22 mouse cellular contexts compared by ENCODE assay signal in the genomic region with DNA sequence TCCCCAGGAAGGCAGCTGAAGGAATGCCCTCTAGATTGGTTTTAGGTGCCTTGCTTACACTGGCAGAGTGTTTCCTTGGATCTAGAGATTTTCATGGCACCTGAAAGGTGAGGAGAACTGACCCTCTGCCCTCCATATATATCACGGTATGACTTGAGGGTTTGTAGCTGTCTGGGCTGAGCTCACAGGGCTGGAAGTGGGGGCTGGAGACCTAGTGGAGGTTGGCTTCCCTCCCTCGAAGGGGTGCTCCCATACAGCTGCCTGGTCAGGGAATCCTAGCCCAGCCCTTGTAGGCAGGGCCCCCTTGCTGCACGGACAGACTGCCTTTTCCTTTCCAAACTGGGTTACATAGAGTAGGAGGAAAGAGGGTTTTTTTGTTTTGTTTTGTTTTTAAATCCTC. TPM values are rescaled to one million over a fixed set of nuclear protein-coding genes. Genes with fewer than 3 reads are reported as not detected.
DNase-seq lines count a peak whose midpoint lies in the region; ATAC-seq and TF ChIP-seq lines count a peak whose summit lies in the region.
"Had no signal": no experiment of that assay in that cellular context is flagged by ENCODE, and none has a peak within 500 bp of the region (broad histone marks: within the 10 kb centered on the region; RNA-seq: fewer than 3 reads in every experiment).

No protein-coding gene starts in this region.

- no peak overlapping the region for H3K4me2 ChIP-seq in heart, embryonic 13.5 days
- H3K4me2 ChIP-seq in intestine, embryonic 16.5 days (ENCODE audit: low read depth, low read length): no peak overlapping the region
- H3K4me2 ChIP-seq in intestine, postnatal 0 days (replicated peaks; ENCODE audit: low read depth): no peak overlapping the region
- no peak overlapping the region for H3K4me2 ChIP-seq in midbrain, embryonic 12.5 days (replicated peaks)
- H3K4me2 ChIP-seq in midbrain, postnatal 0 days (ENCODE audit: low read depth, low read length, poor library complexity, severe bottlenecking): no peak overlapping the region
- H3K4me2 ChIP-seq: limb, embryonic 12.5 days had no signal

- no peak for DNase-seq in heart, adult 8-10 months (ENCODE audit: low spot score)
- no peak for DNase-seq in midbrain, postnatal 0 days (ENCODE audit: low spot score)
- DNase-seq in thymus, postnatal 4 days: no peak
- DNase-seq: adrenal gland, postnatal 25 days; B cell, adult 2 months; cerebellum, adult 11 months; cerebellum, postnatal 14 days; gastrocnemius, adult 2 months; heart, adult 2 months; kidney, adult 9 months; midbrain, embryonic 14.5 days; right cerebral cortex, postnatal 14 days; spleen, adult 18-20 months had no signal

- peaks cover 85% of the 10 kb centered on the region for H3K4me1 ChIP-seq in heart, embryonic 13.5 days
- peaks cover 17% of the 10 kb centered on the region for H3K4me1 ChIP-seq in intestine, embryonic 16.5 days (ENCODE audit: control insufficient read depth, insufficient read depth, low read length)
- H3K4me1 ChIP-seq in intestine, postnatal 0 days (replicated peaks; ENCODE audit: control insufficient read depth, insufficient read depth, low read length): peaks cover 5% of the 10 kb centered on the region
- H3K4me1 ChIP-seq in midbrain, embryonic 12.5 days: peaks cover 87% of the 10 kb centered on the region
- H3K4me1 ChIP-seq in midbrain, postnatal 0 days (ENCODE audit: insufficient read depth, low read length): no peaks in the 10 kb centered on the region

- H3K36me3 ChIP-seq in heart, embryonic 13.5 days: peaks cover 54% of the 10 kb centered on the region
- H3K36me3 ChIP-seq in intestine, embryonic 16.5 days (ENCODE audit: control insufficient read depth, insufficient read depth, low read length): no peaks in the 10 kb centered on the region
- H3K36me3 ChIP-seq in intestine, postnatal 0 days (ENCODE audit: control insufficient read depth, insufficient read depth): peaks cover 7% of the 10 kb centered on the region; the same call in 1 of the 2 replicates
- peaks cover 4% of the 10 kb centered on the region; the same call in 1 of the 2 replicates for H3K36me3 ChIP-seq in midbrain, embryonic 12.5 days
- H3K36me3 ChIP-seq in midbrain, postnatal 0 days (ENCODE audit: insufficient read depth, low read length): no peaks in the 10 kb centered on the region
- H3K36me3 ChIP-seq: limb, embryonic 12.5 days had no signal

- H3K9ac ChIP-seq in heart, embryonic 13.5 days: peak overlapping the region; percentile 40
- no peak overlapping the region for H3K9ac ChIP-seq in intestine, embryonic 16.5 days (ENCODE audit: low read depth, low read length)
- no peak overlapping the region for H3K9ac ChIP-seq in intestine, postnatal 0 days (ENCODE audit: low read depth, low read length)
- H3K9ac ChIP-seq in midbrain, embryonic 12.5 days (replicated peaks): no peak overlapping the region
- H3K9ac ChIP-seq in midbrain, postnatal 0 days (replicated peaks; ENCODE audit: low read length, poor library complexity, severe bottlenecking): no peak overlapping the region
- H3K9ac ChIP-seq: limb, embryonic 12.5 days; liver, embryonic 14.5 days had no signal

- no peaks in the 10 kb centered on the region for H3K9me3 ChIP-seq in heart, embryonic 13.5 days
- H3K9me3 ChIP-seq in intestine, embryonic 16.5 days (ENCODE audit: control insufficient read depth, low read length): no peaks in the 10 kb centered on the region
- no peaks in the 10 kb centered on the region for H3K9me3 ChIP-seq in intestine, postnatal 0 days (ENCODE audit: control insufficient read depth)
- H3K9me3 ChIP-seq in midbrain, embryonic 12.5 days: no peaks in the 10 kb centered on the region
- no peaks in the 10 kb centered on the region for H3K9me3 ChIP-seq in midbrain, postnatal 0 days (ENCODE audit: low read length)
- H3K9me3 ChIP-seq: limb, embryonic 12.5 days had no signal

- no peak for ATAC-seq in heart, embryonic 13.5 days (ENCODE audit: extremely low read depth, insufficient number of reproducible peaks, low FRiP score, low TSS enrichment)
- no peak for ATAC-seq in intestine, embryonic 16.5 days
- ATAC-seq in intestine, postnatal 0 days: no peak
- no peak for ATAC-seq in midbrain, embryonic 12.5 days (ENCODE audit: low FRiP score, low read depth)
- ATAC-seq in midbrain, postnatal 0 days (ENCODE audit: low FRiP score): no peak
- ATAC-seq: hindbrain, embryonic 16.5 days had no signal

- H3K27me3 ChIP-seq in heart, embryonic 13.5 days (replicated peaks): no peaks in the 10 kb centered on the region
- no peaks in the 10 kb centered on the region for H3K27me3 ChIP-seq in intestine, embryonic 16.5 days (replicated peaks; ENCODE audit: control insufficient read depth, insufficient read depth, low read length)
- no peaks in the 10 kb centered on the region for H3K27me3 ChIP-seq in intestine, postnatal 0 days (replicated peaks; ENCODE audit: control insufficient read depth, insufficient read depth, low read length)
- H3K27me3 ChIP-seq in midbrain, embryonic 12.5 days: no peaks in the 10 kb centered on the region
- H3K27me3 ChIP-seq in midbrain, postnatal 0 days (ENCODE audit: insufficient read depth, low read length): no peaks in the 10 kb centered on the region
- H3K27me3 ChIP-seq: limb, embryonic 12.5 days had no signal

- peak overlapping the region; percentile 66 for H3K27ac ChIP-seq in heart, embryonic 13.5 days (replicated peaks)
- peak overlapping the region; percentile 12; the same call in 1 of the 2 replicates for H3K27ac ChIP-seq in intestine, embryonic 16.5 days (ENCODE audit: low read length)
- no peak overlapping the region for H3K27ac ChIP-seq in intestine, postnatal 0 days (ENCODE audit: low read depth, low read length)
- H3K27ac ChIP-seq in midbrain, embryonic 12.5 days (replicated peaks): peak overlapping the region; percentile 90; the same call in 1 of the 2 replicates
- H3K27ac ChIP-seq in midbrain, postnatal 0 days (ENCODE audit: low read depth, low read length): no peak overlapping the region
- H3K27ac ChIP-seq: gastrocnemius, adult 2 months; heart, adult 2 months; limb, embryonic 12.5 days; liver, embryonic 14.5 days; macrophage had no signal

- H3K4me3 ChIP-seq in heart, embryonic 13.5 days: no peak overlapping the region
- no peak overlapping the region for H3K4me3 ChIP-seq in intestine, embryonic 16.5 days (ENCODE audit: low read length)
- no peak overlapping the region for H3K4me3 ChIP-seq in intestine, postnatal 0 days (ENCODE audit: low read depth, low read length)
- H3K4me3 ChIP-seq in midbrain, embryonic 12.5 days: no peak overlapping the region
- no peak overlapping the region for H3K4me3 ChIP-seq in midbrain, postnatal 0 days (ENCODE audit: low read depth, low read length)
- H3K4me3 ChIP-seq: gastrocnemius, adult 2 months; heart, adult 2 months; limb, embryonic 12.5 days had no signal

- no peak for TF ChIP-seq CTCF in intestine, postnatal 0 days (IDR thresholded peaks at IDR 0.05; ENCODE audit: low read depth)
- TF ChIP-seq CTCF in midbrain, postnatal 0 days (IDR thresholded peaks at IDR 0.05): no peak

- WGBS in heart, embryonic 13.5 days: 29% methylated on average over 3 of the region's 3 CpGs
- WGBS in intestine, embryonic 16.5 days: 38% methylated on average over 3 of the region's 3 CpGs
- 54% methylated on average over 3 of the region's 3 CpGs for WGBS in intestine, postnatal 0 days
- WGBS in midbrain, embryonic 12.5 days: 65% methylated on average over 3 of the region's 3 CpGs
- 63% methylated on average over 3 of the region's 3 CpGs for WGBS in midbrain, postnatal 0 days

RNA-seq across cellular contexts. Expression of a gene that starts 52.5 kb away (rescaled TPM):
- polyA plus RNA-seq in heart, embryonic 13.5 days (2015; fragmentation: Nextera tagmentation; extraction: Ambion mirVana): 202 and 217 TPM in 2 replicates
- 1 to 10 TPM; 4.1 to 9.4 (median 6.5) TPM for total RNA-seq in heart, adult 8-10 months (2022)
- polyA plus RNA-seq in intestine, embryonic 16.5 days (2015; fragmentation: Nextera tagmentation; extraction: Ambion mirVana): 113 and 119 TPM in 2 replicates
- 67.6 and 71.6 TPM in 2 replicates for polyA plus RNA-seq in intestine, postnatal 0 days (2015; fragmentation: Nextera tagmentation; extraction: Ambion mirVana)
- 77.2 and 98.5 TPM in 2 replicates for polyA plus RNA-seq in midbrain, embryonic 12.5 days (2016; fragmentation: Nextera tagmentation; extraction: Ambion mirVana)
- total RNA-seq in midbrain, postnatal 0 days (2014; rRNA removed): 39.0 and 122 TPM in 2 replicates
- polyA plus RNA-seq in midbrain, postnatal 0 days (2015; fragmentation: Nextera tagmentation; extraction: Ambion mirVana): 16.1 and 20.1 TPM in 2 replicates
- total RNA-seq: neutrophil, adult 5-6 weeks had no signal

Comparison
In these comparisons a context has a peak if more than half of its experiments do, and no peak if none do; other contexts are left out.
1. H3K27ac ChIP-seq: peak in heart, embryonic 13.5 days (single experiment), intestine, embryonic 16.5 days (single experiment) and midbrain, embryonic 12.5 days (single experiment); none in intestine, postnatal 0 days (single experiment) and midbrain, postnatal 0 days (single experiment).